Mouse (Mus musculus): ENCODE measurements at regions not wholly inside any gene's neighbourhood (a gene's known extent, or its start where the extent isn't known, plus 50 kb on each side); places are given as distances from the start of the nearest gene placed in this dataset.
A peak's percentile ranks its signal among the peaks of the same experiment; 100 is the strongest.
"Not testable (repeated sequence)": the region's sequence is repeated elsewhere in the genome, so short reads cannot be mapped to it uniquely, and the experiment has no call there.

DNA sequence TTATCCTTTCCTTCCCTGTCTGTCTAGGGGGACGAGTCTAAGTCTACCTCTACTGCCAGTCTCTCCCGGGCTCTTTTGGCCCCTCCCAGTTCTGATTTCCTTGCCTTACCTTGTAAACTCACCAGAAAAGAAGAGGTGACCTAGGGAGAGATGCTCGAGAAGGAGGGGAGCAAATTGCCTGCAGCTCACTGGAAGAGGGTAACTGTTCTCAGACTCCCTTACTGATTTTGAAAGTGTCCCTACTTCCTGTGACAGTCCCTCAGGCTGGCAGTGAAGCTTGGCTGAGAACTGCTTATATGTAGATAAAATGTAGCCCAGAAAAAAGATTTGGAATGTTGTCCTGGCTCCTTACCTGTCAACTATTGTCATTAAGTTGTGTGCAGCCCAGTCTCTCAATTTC lies 180.6 kb upstream of the Tab2 start:
- H3K9ac ChIP-seq (replicated peaks), result no peak overlapping the region
- H3K27ac ChIP-seq (replicated peaks), result no peak overlapping the region
- ATAC-seq (replicated peaks), result no peak
- no peak overlapping the region for H3K4me3 ChIP-seq
- H3K9me3 ChIP-seq, result no peaks in the 10 kb centered on the region
- no peak overlapping the region for H3K4me2 ChIP-seq (replicated peaks)
- no peaks in the 10 kb centered on the region for H3K36me3 ChIP-seq
- 87% methylated on average over 3 of the region's 3 CpGs for WGBS
- H3K27me3 ChIP-seq, result no peaks in the 10 kb centered on the region
- peaks cover 7% of the 10 kb centered on the region; the same call in 1 of the 2 replicates for H3K4me1 ChIP-seq

DNA sequence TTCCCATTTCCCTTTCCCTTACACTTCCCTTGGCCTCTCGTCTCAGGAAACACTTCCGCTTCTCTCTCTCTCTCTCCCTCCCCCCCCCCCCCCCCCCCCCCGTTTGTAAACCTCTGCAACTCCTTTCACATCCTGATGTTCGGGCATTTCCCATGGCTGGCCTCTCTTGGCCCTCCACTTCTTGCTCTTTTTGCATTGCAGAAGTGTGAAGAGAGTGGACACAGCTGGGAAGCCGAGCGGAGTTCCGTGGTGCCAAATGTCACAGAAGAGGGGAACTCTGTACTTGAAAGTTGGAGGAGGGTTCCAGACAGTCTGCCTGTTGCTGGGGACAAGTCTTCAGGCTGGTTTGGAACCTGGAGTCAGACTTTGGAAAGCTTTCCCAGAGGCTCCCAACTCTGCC lies 179.2 kb upstream of the Tab2 start:
- Histone ChIP-seq H3K4me2 (replicated peaks) (no peak overlapping the region), H3K4me3 (no peak overlapping the region), H3K27ac (replicated peaks) (no peak overlapping the region), H3K9me3 (no peaks in the 10 kb centered on the region), H3K27me3 (no peaks in the 10 kb centered on the region), H3K9ac (replicated peaks) (no peak overlapping the region), H3K36me3 (no peaks in the 10 kb centered on the region), H3K4me1 (peaks cover 7% of the 10 kb centered on the region; the same call in 1 of the 2 replicates)
- no peak for ATAC-seq (replicated peaks)
- 89% methylated on average over 6 of the region's 7 CpGs for WGBS

DNA sequence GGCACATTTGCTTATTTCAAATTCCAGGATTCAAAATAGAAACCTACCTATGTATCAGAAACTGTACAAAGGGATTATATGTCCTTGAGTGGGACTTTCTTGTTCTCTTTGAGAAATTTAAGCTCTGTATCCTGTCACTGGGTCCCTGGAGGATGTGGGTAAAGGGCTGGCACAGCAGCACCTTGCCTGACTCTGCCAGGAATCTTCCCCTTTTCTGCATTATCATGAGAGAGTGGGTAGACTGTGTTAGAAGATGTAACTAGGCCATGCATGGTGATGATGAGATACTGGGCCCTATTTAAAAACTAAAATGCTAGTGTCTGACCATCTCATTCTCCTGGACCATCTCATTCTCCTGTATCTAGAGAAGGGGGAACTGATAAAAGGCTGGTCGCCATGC lies 178.4 kb upstream of the Tab2 start:
- ATAC-seq (replicated peaks), result no peak
- whole genome bisulfite sequencing, result 100% methylated on average over 1 of the region's 1 CpGs
- no peak overlapping the region for H3K4me3 ChIP-seq
- no peaks in the 10 kb centered on the region for H3K9me3 ChIP-seq
- no peak overlapping the region for H3K9ac ChIP-seq (replicated peaks)
- H3K36me3 ChIP-seq, result no peaks in the 10 kb centered on the region
- H3K4me2 ChIP-seq (replicated peaks), result no peak overlapping the region
- H3K27ac ChIP-seq (replicated peaks), result no peak overlapping the region
- no peaks in the 10 kb centered on the region for H3K27me3 ChIP-seq
- H3K4me1 ChIP-seq, result peaks cover 7% of the 10 kb centered on the region; the same call in 1 of the 2 replicates

DNA sequence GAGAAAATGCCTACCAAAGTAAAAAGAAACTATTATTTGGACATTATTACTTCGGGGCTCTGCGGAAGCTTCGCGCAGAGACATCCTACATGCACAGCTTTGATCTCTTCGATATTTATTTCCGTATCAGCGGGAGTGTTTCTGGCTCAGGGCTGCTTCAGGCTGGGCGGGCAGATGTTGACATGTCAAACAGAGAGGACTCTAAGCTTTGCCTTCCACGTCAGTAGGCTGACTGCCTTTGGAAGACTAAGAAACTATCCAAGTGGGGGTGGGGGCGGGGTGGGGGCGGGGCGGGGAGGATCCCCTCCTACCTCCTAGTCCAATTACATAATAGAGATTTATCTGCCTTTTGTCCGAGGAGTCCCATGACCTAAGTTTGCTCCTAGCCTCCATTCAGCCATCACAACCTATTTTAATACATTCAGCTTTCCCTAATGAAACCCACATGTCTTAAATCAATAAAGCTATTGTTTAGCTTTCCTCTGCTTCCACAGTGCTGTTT lies 177.5 kb upstream of the Tab2 start:
- Histone ChIP-seq H3K4me1 (peaks cover 7% of the 10 kb centered on the region; the same call in 1 of the 2 replicates), H3K9ac (replicated peaks) (no peak overlapping the region), H3K4me3 (no peak overlapping the region), H3K9me3 (no peaks in the 10 kb centered on the region), H3K27me3 (no peaks in the 10 kb centered on the region), H3K27ac (replicated peaks) (no peak overlapping the region), H3K36me3 (no peaks in the 10 kb centered on the region), H3K4me2 (replicated peaks) (peak overlapping the region; percentile 28)
- WGBS, result 5% methylated on average over 13 of the region's 13 CpGs
- ATAC-seq (replicated peaks), result peak; percentile 63

DNA sequence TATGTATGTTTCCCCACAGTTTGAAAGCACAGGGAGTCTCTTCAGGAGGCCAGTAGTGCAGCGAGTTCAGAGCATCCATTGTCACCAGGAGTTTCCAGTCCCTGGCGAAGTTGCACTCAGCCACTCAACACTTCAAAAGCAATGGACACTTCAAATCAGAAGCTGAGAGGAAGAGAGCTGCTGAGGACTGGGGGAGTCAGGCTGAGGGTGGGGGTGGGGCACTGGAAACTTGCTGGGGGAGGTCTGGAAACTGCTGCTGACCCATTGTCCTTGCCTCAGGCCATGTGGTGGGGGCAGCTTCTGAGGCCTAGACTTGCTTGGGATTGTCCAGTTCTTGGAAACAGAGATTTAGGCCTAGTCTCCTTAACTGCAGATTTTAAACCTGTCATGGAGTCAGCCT lies 176.8 kb upstream of the Tab2 start:
- H3K27me3 ChIP-seq, result no peaks in the 10 kb centered on the region
- no peak overlapping the region for H3K9ac ChIP-seq (replicated peaks)
- no peaks in the 10 kb centered on the region for H3K9me3 ChIP-seq
- WGBS, result 47% methylated on average over 2 of the region's 2 CpGs
- H3K4me3 ChIP-seq, result no peak overlapping the region
- no peak overlapping the region for H3K27ac ChIP-seq (replicated peaks)
- peaks cover 7% of the 10 kb centered on the region; the same call in 1 of the 2 replicates for H3K4me1 ChIP-seq
- H3K36me3 ChIP-seq, result no peaks in the 10 kb centered on the region
- no peak overlapping the region for H3K4me2 ChIP-seq (replicated peaks)
- ATAC-seq (replicated peaks), result no peak

DNA sequence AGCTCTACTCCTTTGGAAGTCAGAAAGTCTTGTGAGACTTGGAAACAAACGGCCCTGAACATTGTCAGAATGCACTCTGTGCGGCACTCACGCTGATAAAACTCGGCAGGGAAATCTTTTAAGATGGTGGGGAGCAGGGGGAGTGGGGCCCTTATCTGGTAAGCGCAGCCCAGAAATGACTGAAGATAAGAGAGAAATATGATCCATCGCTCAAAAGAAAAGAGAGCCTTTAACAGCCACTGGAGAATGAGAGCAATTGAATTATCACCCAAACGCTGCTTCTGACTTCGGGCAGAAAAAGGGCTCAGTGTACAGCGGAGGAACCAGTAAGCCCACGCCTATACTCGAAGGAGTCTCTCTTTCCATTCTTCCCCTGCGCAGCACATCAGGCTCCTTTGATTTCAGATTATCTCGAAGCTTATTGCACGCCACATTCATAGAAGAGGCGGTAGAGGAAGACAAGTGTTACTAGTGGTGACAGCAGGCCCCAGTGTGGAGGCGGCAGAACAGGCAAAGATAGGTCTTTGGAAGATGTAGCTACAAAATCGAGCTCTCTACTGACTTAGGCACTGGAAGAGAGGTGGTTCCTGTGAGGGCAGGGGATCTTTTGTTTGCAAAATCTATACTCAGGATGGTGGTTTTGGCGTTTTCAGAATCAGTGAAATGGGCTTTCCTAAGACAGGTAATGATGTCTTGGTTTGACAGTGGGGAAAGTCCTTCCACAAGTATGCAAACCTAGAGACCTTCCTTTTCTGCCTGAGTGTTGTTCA lies 174.6 kb upstream of the Tab2 start:
- Histone ChIP-seq H3K9ac (replicated peaks) (no peak overlapping the region), H3K27ac (replicated peaks) (no peak overlapping the region), H3K9me3 (no peaks in the 10 kb centered on the region), H3K27me3 (no peaks in the 10 kb centered on the region), H3K4me2 (replicated peaks) (no peak overlapping the region), H3K4me3 (no peak overlapping the region), H3K4me1 (peaks cover 7% of the 10 kb centered on the region; the same call in 1 of the 2 replicates), H3K36me3 (no peaks in the 10 kb centered on the region)
- ATAC-seq (replicated peaks), result no peak
- 66% methylated on average over 18 of the region's 18 CpGs for WGBS

DNA sequence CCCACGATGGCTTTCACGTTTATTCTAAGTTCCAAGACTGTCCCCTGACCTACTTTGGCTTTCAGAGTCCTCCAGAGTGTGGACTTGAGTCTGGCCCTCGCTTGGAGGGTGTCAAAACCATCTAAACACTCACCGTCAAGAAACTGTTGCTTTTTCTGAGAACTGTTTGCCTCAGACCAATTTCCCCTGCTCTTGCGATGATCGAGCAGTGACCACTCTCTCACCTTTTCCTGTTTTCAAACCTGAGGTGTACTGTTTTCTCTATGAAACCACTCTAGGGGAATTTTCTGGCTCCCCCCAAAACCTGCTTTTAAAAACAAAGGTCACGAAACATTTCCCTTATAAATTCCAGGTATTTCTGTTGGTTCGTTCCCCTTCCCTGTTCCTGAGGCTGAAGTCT lies 174.0 kb upstream of the Tab2 start:
- Histone ChIP-seq H3K27ac (replicated peaks) (no peak overlapping the region), H3K4me3 (no peak overlapping the region), H3K27me3 (no peaks in the 10 kb centered on the region), H3K4me2 (replicated peaks) (no peak overlapping the region), H3K9ac (replicated peaks) (no peak overlapping the region), H3K9me3 (no peaks in the 10 kb centered on the region), H3K36me3 (no peaks in the 10 kb centered on the region), H3K4me1 (peaks cover 7% of the 10 kb centered on the region; the same call in 1 of the 2 replicates)
- WGBS, result 77% methylated on average over 8 of the region's 8 CpGs
- ATAC-seq (replicated peaks), result no peak

DNA sequence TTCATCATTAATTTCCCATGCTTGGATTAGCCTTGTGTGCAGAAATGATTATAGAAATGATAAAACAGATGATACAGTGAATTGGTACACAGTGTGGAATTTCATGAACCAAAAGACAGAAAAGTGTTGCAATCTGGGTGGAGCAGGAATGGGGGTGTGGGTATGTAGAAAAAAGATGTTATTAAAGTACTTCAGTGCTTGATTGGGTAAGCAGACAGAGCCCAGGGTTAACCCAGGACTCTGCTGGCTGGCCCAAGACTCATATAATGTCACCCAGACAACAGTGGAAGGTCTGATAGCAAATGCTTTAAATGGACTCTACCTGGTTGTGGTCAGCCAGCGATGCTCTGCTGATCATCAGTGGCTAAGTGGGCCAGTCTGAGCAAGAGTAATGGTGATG lies 168.1 kb upstream of the Tab2 start:
- WGBS, result 97% methylated on average over 1 of the region's 1 CpGs
- H3K4me3 ChIP-seq, result no peak overlapping the region
- no peaks in the 10 kb centered on the region for H3K4me1 ChIP-seq
- H3K27ac ChIP-seq (replicated peaks), result no peak overlapping the region
- H3K4me2 ChIP-seq (replicated peaks), result no peak overlapping the region
- no peaks in the 10 kb centered on the region for H3K36me3 ChIP-seq
- no peak for ATAC-seq (replicated peaks)
- H3K9ac ChIP-seq (replicated peaks), result no peak overlapping the region
- no peaks in the 10 kb centered on the region for H3K9me3 ChIP-seq
- no peaks in the 10 kb centered on the region for H3K27me3 ChIP-seq

DNA sequence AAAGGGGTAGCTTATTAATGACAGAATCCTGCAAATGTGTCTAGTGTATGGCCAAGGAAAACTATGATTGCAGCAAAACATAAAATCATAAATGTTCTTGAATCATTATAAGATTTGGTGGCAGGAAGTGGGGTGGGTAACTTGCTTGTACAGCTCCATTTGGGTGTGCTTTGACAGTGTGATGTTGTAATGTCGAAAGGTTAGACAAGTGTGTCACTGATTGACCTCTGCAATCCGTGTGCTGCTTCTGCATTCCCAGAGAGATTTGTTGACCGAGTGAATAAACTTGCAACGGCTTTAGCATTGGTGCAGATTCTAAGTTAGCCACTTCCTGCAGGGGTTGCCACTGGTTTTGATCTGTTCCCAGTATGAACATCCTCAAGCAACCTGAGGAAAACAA lies 165.9 kb upstream of the Tab2 start:
- ATAC-seq (replicated peaks), result no peak
- H3K27ac ChIP-seq (replicated peaks), result no peak overlapping the region
- H3K4me2 ChIP-seq (replicated peaks), result no peak overlapping the region
- WGBS, result 78% methylated on average over 4 of the region's 4 CpGs
- H3K4me3 ChIP-seq, result no peak overlapping the region
- H3K36me3 ChIP-seq, result no peaks in the 10 kb centered on the region
- H3K4me1 ChIP-seq, result no peaks in the 10 kb centered on the region
- no peak overlapping the region for H3K9ac ChIP-seq (replicated peaks)
- no peaks in the 10 kb centered on the region for H3K27me3 ChIP-seq
- no peaks in the 10 kb centered on the region for H3K9me3 ChIP-seq

DNA sequence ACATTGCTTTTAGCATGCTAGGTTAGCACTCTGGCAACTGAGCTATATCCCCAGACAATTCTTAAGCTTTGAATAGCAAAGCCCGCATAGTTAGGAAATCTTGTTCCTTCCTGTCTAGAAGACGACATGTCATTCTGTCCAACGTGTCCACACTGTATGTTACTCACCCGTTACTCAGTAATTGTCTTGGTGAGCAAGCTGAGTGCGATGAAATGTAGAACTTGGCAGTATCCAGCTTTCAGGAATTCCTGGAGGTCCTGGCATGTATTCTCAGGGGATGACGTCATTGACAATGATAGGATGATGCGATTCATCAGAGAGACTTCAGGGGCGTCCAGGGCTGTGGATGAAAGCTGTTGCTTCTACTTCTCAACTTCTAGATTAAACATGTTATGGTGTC lies 160.8 kb upstream of the Tab2 start:
- no peak overlapping the region for H3K27ac ChIP-seq (replicated peaks)
- no peak for ATAC-seq (replicated peaks)
- H3K4me1 ChIP-seq, result no peaks in the 10 kb centered on the region
- H3K27me3 ChIP-seq, result no peaks in the 10 kb centered on the region
- H3K4me3 ChIP-seq, result no peak overlapping the region
- H3K9me3 ChIP-seq, result no peaks in the 10 kb centered on the region
- H3K36me3 ChIP-seq, result no peaks in the 10 kb centered on the region
- 75% methylated on average over 8 of the region's 8 CpGs for WGBS
- no peak overlapping the region for H3K9ac ChIP-seq (replicated peaks)
- H3K4me2 ChIP-seq (replicated peaks), result no peak overlapping the region

DNA sequence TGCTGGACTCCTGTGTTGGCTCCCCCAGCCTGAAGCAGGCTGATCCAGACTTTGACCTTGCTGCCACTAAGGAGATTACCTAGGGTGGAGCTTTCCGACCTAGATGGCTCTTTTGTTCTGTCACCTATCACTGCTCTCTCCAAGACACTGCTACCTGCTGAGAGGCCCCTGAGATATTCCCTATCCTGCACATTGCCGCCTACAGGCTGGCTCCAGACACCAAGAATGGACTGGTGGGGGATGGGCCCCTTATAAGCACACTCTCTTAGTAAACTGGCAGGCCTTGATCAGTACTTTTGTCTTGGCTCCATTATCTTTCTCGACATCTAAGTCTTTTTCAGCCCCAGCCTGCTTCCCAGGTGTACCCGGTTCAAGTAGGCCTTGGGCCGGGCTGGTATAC lies 158.9 kb upstream of the Tab2 start:
- H3K27ac ChIP-seq (replicated peaks); H3K4me1 ChIP-seq; H3K9me3 ChIP-seq; H3K27me3 ChIP-seq; H3K36me3 ChIP-seq; H3K9ac ChIP-seq (replicated peaks); H3K4me3 ChIP-seq; ATAC-seq (replicated peaks); H3K4me2 ChIP-seq (replicated peaks): not testable (repeated sequence)
- WGBS, result 57% methylated on average over 5 of the region's 5 CpGs

DNA sequence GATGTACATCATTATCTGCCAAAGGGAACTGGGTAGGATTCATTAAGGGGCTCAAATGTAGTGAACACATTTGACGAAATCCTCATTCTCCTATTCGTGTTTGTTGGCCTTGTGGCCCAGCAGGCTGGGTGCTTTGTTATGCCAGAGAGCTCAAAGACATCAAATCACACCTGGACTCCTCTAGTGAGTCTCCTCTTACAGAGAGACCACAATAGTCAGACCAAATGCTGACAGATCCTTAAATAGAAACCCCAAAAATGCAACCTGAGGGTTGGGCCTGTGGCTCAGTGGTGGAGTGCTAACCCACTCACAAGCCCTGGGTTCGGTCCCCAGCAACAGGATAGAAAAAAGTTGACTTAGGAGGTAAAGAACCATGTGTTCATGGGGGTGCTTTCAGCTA lies 158.5 kb upstream of the Tab2 start:
- ATAC-seq (replicated peaks), result no peak
- Histone ChIP-seq H3K4me2 (replicated peaks) (no peak overlapping the region), H3K9ac (replicated peaks) (no peak overlapping the region), H3K36me3 (no peaks in the 10 kb centered on the region), H3K4me3 (no peak overlapping the region), H3K27ac (replicated peaks) (no peak overlapping the region), H3K9me3 (no peaks in the 10 kb centered on the region), H3K27me3 (no peaks in the 10 kb centered on the region), H3K4me1 (no peaks in the 10 kb centered on the region)
- 46% methylated on average over 3 of the region's 3 CpGs for WGBS

DNA sequence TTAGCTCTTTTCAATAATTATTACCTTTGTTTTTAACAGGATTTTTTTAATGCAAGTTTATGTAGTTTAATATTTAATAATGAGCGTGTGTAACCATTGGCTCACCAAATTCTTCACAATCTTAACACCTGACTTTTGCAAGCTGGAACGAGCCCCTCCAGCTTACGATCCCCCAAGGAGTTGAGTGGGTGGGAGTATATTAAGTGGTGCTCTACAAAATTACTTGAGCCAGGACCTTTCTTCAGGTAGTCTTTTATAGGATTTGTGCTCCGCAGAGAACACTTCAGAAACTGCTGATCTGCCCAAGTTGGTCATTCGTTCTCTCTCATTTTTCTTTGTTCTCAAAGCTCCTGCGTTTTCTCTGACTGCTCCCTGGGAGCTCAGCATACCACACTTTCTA lies 144.5 kb upstream of the Tab2 start:
- H3K9me3 ChIP-seq, result 0 out of 2 replicates have a peak, but pooled peaks cover 2% of the 10 kb centered on the region
- no peaks in the 10 kb centered on the region for H3K4me1 ChIP-seq
- H3K4me2 ChIP-seq (replicated peaks), result no peak overlapping the region
- no peaks in the 10 kb centered on the region for H3K36me3 ChIP-seq
- H3K27ac ChIP-seq (replicated peaks), result no peak overlapping the region
- no peak overlapping the region for H3K9ac ChIP-seq (replicated peaks)
- H3K27me3 ChIP-seq, result no peaks in the 10 kb centered on the region
- ATAC-seq (replicated peaks), result no peak
- no peak overlapping the region for H3K4me3 ChIP-seq
- 92% methylated on average over 6 of the region's 6 CpGs for WGBS

All from forebrain, embryonic 15.5 days (tissue).